Mouse (Mus musculus): ENCODE measurements around the gene Tex9. TPM values are rescaled to one million over a fixed set of nuclear protein-coding genes. Genes with fewer than 3 reads are reported as not detected.
"Not testable (repeated sequence)": the region's sequence is repeated elsewhere in the genome, so short reads cannot be mapped to it uniquely, and the experiment has no call there.

Tex9 gene
- polyA plus RNA-seq, 1 experiment from 2014 or later = 12.6 TPM

GRCm38 (mm10) chr9:72405882-72406638 is 86.0 kb downstream of the Tex9 start:
- no peaks in the 10 kb centered on the region for H3K9me3 ChIP-seq (replicated peaks)
- 0 out of 2 replicates have a peak, but pooled peaks cover 6% of the 10 kb centered on the region for H3K4me1 ChIP-seq (replicated peaks)
- no peak overlapping the region for H3K9ac ChIP-seq
- no peak for ATAC-seq (replicated peaks; ENCODE audit: insufficient number of reproducible peaks, insufficient read depth, low FRiP score, low read depth)
- H3K4me3 ChIP-seq = no peak overlapping the region
- no peak overlapping the region for H3K27ac ChIP-seq
- H3K27me3 ChIP-seq = no peaks in the 10 kb centered on the region
- no peaks in the 10 kb centered on the region for H3K36me3 ChIP-seq
- H3K4me2 ChIP-seq = no peak overlapping the region
- WGBS = 74% methylated on average over 9 of the region's 9 CpGs

- Histone ChIP-seq H3K9me3 (replicated peaks) (no peaks in the 10 kb centered on the region), H3K9ac (no peak overlapping the region), H3K27ac (no peak overlapping the region), H3K4me2 (no peak overlapping the region), H3K4me3 (no peak overlapping the region), H3K36me3 (no peaks in the 10 kb centered on the region), H3K27me3 (no peaks in the 10 kb centered on the region), H3K4me1 (replicated peaks) (0 out of 2 replicates have a peak, but pooled peaks cover 6% of the 10 kb centered on the region)
- ATAC-seq (replicated peaks; ENCODE audit: insufficient number of reproducible peaks, insufficient read depth, low FRiP score, low read depth) = no peak
- WGBS = 79% methylated on average over 3 of the region's 3 CpGs
Observed at GRCm38 (mm10) chr9:72404934-72405333, 87.1 kb downstream of the Tex9 start.

GRCm38 (mm10) chr9:72404446-72404845 is 87.6 kb downstream of the Tex9 start:
- WGBS = 84% methylated on average over 8 of the region's 8 CpGs
- H3K4me3 ChIP-seq = no peak overlapping the region
- H3K36me3 ChIP-seq = no peaks in the 10 kb centered on the region
- 0 out of 2 replicates have a peak, but pooled peaks cover 4% of the 10 kb centered on the region for H3K4me1 ChIP-seq (replicated peaks)
- H3K9ac ChIP-seq = no peak overlapping the region
- no peak for ATAC-seq (replicated peaks; ENCODE audit: insufficient number of reproducible peaks, insufficient read depth, low FRiP score, low read depth)
- no peak overlapping the region for H3K4me2 ChIP-seq
- no peak overlapping the region for H3K27ac ChIP-seq
- H3K27me3 ChIP-seq = no peaks in the 10 kb centered on the region
- H3K9me3 ChIP-seq (replicated peaks) = no peaks in the 10 kb centered on the region

GRCm38 (mm10) chr9:72403421-72403820 is 88.6 kb downstream of the Tex9 start:
- no peak overlapping the region for H3K27ac ChIP-seq
- no peak overlapping the region for H3K4me2 ChIP-seq
- H3K36me3 ChIP-seq = no peaks in the 10 kb centered on the region
- no peaks in the 10 kb centered on the region for H3K9me3 ChIP-seq (replicated peaks)
- ATAC-seq (replicated peaks; ENCODE audit: insufficient number of reproducible peaks, insufficient read depth, low FRiP score, low read depth) = no peak
- no peak overlapping the region for H3K9ac ChIP-seq
- no peak overlapping the region for H3K4me3 ChIP-seq
- H3K27me3 ChIP-seq = no peaks in the 10 kb centered on the region
- 67% methylated on average over 6 of the region's 6 CpGs for WGBS
- H3K4me1 ChIP-seq (replicated peaks) = no peaks in the 10 kb centered on the region

GRCm38 (mm10) chr9:72401769-72402168 is 90.2 kb downstream of the Tex9 start:
- not testable (repeated sequence) for H3K9ac ChIP-seq; H3K4me3 ChIP-seq; H3K4me1 ChIP-seq (replicated peaks); H3K4me2 ChIP-seq; H3K27me3 ChIP-seq; H3K9me3 ChIP-seq (replicated peaks); H3K36me3 ChIP-seq; H3K27ac ChIP-seq; ATAC-seq (replicated peaks; ENCODE audit: insufficient number of reproducible peaks, insufficient read depth, low FRiP score, low read depth)
- 58% methylated on average over 4 of the region's 4 CpGs for WGBS

Small RNA genes lying within 50 kb of the gene (microRNA-seq; reads per million reads assigned to microRNA genes)
- gene Gm28010 = not detected

Other genes with a start within 250 kb of the Tex9 start
- gene Zfp280d, start 217.4 kb downstream of the Tex9 start, polyA plus RNA-seq (2015; fragmentation: Nextera tagmentation; extraction: Ambion mirVana) = 21.3 and 24.7 TPM in 2 replicates
- gene Mns1, start 54.2 kb downstream of the Tex9 start, polyA plus RNA-seq (2015; fragmentation: Nextera tagmentation; extraction: Ambion mirVana) = 13.1 and 14.0 TPM in 2 replicates
- 6.2 and 7.8 TPM in 2 replicates for gene Rfx7, start 40.0 kb upstream of the Tex9 start, polyA plus RNA-seq (2015; fragmentation: Nextera tagmentation; extraction: Ambion mirVana)
- 450 and 481 TPM in 2 replicates for gene Nedd4, start 170.1 kb upstream of the Tex9 start, polyA plus RNA-seq (2015; fragmentation: Nextera tagmentation; extraction: Ambion mirVana)